Mouse (Mus musculus) hindbrain, postnatal 0 days (tissue): ENCODE results near the gene Dok1. TPM values are rescaled to one million over a fixed set of nuclear protein-coding genes. Genes with fewer than 3 reads are reported as not detected.

Source experiments
- ATAC-seq: fragments of 200-750 bp; cut with Nextera tagmentation; 2 replicates; pipeline ENCODE4 v1.8.0; 2017; ENCODE audit warnings: mild to moderate bottlenecking, moderate TSS enrichment, moderate library complexity
- DNase-seq: peaks from one replicate; pipeline ENCODE4 v3.0.0-alpha.2; 2015; ENCODE audit warnings: low spot score
- H3K27ac ChIP-seq: fragments of 300-500 bp; sonication (generic); 2 replicates; pipeline ENCODE4 v1.5.1; 2014; ENCODE audit warnings: mild to moderate bottlenecking
- H3K27me3 ChIP-seq: fragments of 300-500 bp; sonication (generic); 2 replicates; pipeline ENCODE4 v1.6.1; 2014; ENCODE audit warnings: low read length, mixed read lengths; ENCODE audit not compliant: insufficient read depth
- H3K36me3 ChIP-seq: fragments of 300-500 bp; sonication (generic); 2 replicates; pipeline ENCODE4 v1.6.1; 2014; ENCODE audit warnings: low read length, mixed read lengths; ENCODE audit not compliant: insufficient read depth
- H3K4me1 ChIP-seq: fragments of 300-500 bp; sonication (generic); 2 replicates; pipeline ENCODE4 v1.6.1; 2014; ENCODE audit warnings: antibody characterized with exemption, low read length, mixed read lengths; ENCODE audit not compliant: insufficient read depth
- H3K4me2 ChIP-seq: fragments of 300-500 bp; sonication (generic); 2 replicates; pipeline ENCODE4 v1.6.1; 2014; ENCODE audit warnings: low read depth, mild to moderate bottlenecking, low read length, moderate library complexity, mixed read lengths
- H3K4me3 ChIP-seq: fragments of 300-500 bp; sonication (generic); 2 replicates; pipeline ENCODE4 v1.5.1; 2014; ENCODE audit warnings: low read length
- H3K9ac ChIP-seq: fragments of 300-500 bp; sonication (generic); replicated peaks from 2 replicates; pipeline ENCODE4 v1.6.1; 2014; ENCODE audit warnings: mild to moderate bottlenecking, low read length, moderate library complexity, mixed read lengths
- H3K9me3 ChIP-seq: fragments of 300-500 bp; sonication (generic); 2 replicates; pipeline ENCODE4 v1.6.1; 2016; ENCODE audit warnings: low read length, mixed read lengths
- CTCF ChIP-seq: IDR thresholded peaks from 2 replicates; pipeline ENCODE4 v1.5.1; 2016; ENCODE audit warnings: antibody characterized with exemption, control low read depth, low read depth
- WGBS: fragments of 180-500 bp; shearing (Covaris S2); extraction: QIAGEN DNeasy Blood & Tissue Kit; methylation state at CpG from one replicate; pipeline ENCODE4 v1.1.7; 2014; 5-methylcytosine and 5-hydroxymethylcytosine counted together
- polyA plus RNA-seq: library from polyadenylated mRNA; unstranded; fragments of >200 nt; fragmentation: Nextera tagmentation; extraction: Ambion mirVana; gene quantifications from 2 replicates; pipeline ENCODE4 v1.2.1, GENCODE M21; 2015
- total RNA-seq: library from RNA; depleted of rRNA; stranded (reverse); fragments of >200 nt; gene quantifications from 2 replicates; pipeline ENCODE4 v1.2.3, GENCODE M21; 2014; rRNA removed

Gene Dok1
- total RNA-seq (4.3 and 15.4 TPM in 2 replicates), polyA plus RNA-seq (1.8 and 2.5 TPM in 2 replicates)

DNA sequence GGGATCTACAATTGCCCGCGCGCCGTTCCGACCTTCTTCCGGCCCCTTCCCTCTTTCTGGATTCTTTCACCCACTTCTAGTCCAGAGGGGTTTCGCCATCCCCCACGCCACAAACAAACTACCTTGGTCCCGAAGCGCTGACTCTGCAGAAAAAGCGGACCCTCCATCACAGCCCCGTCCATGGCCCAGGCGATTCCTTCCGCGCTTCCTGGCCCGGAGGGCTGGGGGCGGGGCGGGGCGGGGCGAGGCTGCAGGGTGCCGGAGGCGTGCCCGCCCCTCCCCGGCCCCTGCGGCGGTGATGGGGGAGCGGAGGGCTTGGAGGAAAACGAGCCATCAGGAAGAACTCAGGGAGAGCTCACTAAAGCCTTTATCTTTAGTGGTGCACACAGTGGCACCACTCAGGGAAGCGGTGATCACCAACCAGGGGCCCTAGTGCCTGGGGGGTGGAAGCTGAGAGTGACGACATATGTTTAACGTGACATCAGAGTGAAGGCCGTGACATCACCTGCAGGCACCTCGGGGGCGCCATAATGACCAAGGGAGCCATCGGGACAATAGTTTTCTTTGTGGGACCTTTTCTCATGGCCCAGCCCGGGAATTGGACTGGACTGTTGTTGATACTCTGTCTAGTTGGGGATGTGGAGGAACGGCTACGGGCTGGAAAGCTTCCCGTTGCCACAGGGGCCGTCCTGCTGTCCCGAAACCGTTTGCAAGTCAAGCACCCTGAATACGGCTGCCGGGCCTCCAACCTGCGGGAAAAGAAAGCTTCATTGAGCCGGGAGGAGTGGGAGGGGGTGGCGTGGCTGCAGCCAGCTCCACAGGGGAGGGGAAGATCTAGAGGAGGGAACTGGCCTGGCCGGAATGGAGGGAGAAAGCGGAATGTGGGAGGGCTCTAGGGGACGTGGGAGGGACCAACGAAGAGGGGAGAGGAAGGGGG is at the start of gene Dok1, which contains the start of gene Loxl3:
Gene Dok1, minus strand, starts transcription at position 223 of the 937 bp plus-strand sequence.
Gene Loxl3, plus strand, starts transcription at position 925 of the 937 bp plus-strand sequence.
- peak; percentile 67 for DNase-seq
- no peaks in the 10 kb centered on the region for H3K36me3 ChIP-seq
- peak within 1 kb of the TSS; percentile 67 for H3K27ac ChIP-seq
- peaks cover 11% of the 10 kb centered on the region; the same call in 1 of the 2 replicates for H3K4me1 ChIP-seq
- under 1% methylated on average over 48 of the region's 51 CpGs for WGBS
- no peaks in the 10 kb centered on the region for H3K9me3 ChIP-seq
- H3K9ac ChIP-seq: peak within 1 kb of the TSS; percentile 40; the same call in 1 of the 2 replicates
- peak; percentile 74 for ATAC-seq
- H3K27me3 ChIP-seq: peaks cover 25% of the 10 kb centered on the region; the same call in 1 of the 2 replicates
- H3K4me3 ChIP-seq: peak within 1 kb of the TSS; percentile 47
- peak within 1 kb of the TSS; percentile 84 for H3K4me2 ChIP-seq
- TF ChIP-seq CTCF: no peak

DNA sequence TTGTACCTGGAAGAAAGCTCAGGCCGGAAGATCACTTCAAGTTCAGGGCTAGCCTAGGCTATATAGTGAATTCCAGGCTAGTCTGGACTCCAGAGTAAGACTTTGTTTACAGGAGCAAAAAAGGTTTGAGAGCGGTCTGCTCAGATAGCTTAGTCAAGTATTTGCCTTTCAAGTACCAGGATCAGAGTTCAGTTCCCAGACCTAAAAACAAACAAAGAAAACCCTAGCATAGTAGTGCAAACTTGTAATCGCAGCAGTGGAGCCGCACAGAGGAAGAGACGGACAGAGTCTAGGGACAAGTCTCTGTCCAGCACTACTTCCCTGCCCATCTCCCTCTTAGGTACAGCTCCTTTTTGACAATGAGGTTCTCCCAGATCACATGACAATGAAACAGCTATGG is 46.9 kb upstream of the Dok1 start:
- Histone ChIP-seq H3K9me3 (no peaks in the 10 kb centered on the region), H3K27ac (no peak overlapping the region), H3K36me3 (0 out of 2 replicates have a peak, but pooled peaks cover 4% of the 10 kb centered on the region), H3K4me3 (no peak overlapping the region), H3K4me1 (no peaks in the 10 kb centered on the region), H3K9ac (no peak overlapping the region), H3K4me2 (no peak overlapping the region), H3K27me3 (peaks cover 25% of the 10 kb centered on the region)
- no peak for ATAC-seq
- no peak for TF ChIP-seq CTCF
- no peak for DNase-seq
- WGBS: 98% methylated on average over 5 of the region's 5 CpGs

DNA sequence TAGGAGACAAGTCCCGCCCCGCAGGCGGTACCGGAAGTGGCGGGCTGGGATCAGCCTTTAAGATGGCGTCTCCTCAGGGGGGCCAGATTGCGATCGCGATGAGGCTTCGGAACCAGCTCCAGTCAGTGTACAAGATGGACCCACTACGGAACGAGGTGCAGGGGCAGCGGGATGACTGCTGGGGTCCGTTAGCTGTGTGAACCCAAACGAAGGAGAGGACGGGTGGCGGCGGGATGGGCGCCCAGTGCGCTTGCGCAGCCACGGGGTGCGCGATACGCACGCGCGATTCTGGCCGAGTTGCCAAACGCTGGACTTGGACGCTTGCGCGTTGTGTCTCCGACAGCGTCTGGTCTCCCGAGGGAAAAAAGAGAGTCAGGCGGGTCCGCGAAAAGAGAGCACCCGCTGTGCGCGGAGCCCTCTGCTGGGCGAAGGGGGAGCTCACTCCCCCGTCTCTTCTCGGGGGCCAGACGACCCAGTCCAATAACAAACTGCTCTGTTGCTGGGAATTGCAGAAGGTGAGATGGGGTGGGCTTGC is 45.1 kb upstream of the Dok1 start:
- WGBS: under 1% methylated on average over 46 of the region's 46 CpGs
- H3K4me1 ChIP-seq: no peaks in the 10 kb centered on the region

DNA sequence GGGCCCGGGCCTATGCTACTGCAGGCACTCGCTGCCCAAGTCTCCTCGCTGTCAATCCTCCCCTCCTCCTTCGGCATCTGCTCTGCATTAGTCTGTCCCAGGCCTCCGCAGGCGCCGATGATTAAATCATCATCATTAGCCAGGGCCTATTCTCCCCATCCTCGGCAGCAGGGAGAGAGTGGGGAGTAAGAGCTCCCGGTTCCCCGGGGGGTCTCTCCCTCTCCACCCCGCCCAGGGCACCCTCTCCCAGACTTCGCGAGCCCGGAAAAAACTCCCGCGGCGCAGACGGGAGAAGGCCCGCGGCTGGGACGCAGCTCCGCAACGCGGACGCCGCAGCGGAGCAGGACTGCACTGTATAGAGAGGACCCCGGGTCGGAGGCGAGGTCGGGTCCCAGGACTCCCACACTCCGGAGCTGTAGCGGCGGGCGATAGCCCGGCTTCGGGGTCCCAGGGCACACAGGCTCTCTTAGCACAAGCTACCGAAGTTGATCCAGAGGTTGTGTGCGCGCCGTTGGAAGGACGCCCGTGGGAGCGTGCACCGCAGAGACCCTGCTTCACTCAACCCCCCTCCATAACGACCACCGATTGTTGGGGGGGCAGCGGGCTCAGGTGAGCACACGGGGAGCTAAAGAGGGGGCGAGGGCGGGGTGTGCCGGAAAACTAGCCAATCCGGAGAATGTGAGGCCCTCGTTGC is 44.5 kb upstream of the Dok1 start, which contains the start of gene Pcgf1:
Gene Pcgf1, plus strand, starts transcription at position 240 of the 694 bp plus-strand sequence.
- Histone ChIP-seq H3K27me3 (peaks cover 26% of the 10 kb centered on the region), H3K9ac (peak within 1 kb of the TSS; percentile 59), H3K27ac (peak within 1 kb of the TSS; percentile 95), H3K9me3 (no peaks in the 10 kb centered on the region), H3K4me1 (no peaks in the 10 kb centered on the region), H3K4me3 (peak within 1 kb of the TSS; percentile 66), H3K4me2 (peak within 1 kb of the TSS; percentile 86), H3K36me3 (0 out of 2 replicates have a peak, but pooled peaks cover 4% of the 10 kb centered on the region)
- peak; percentile 28 for DNase-seq
- no peak for TF ChIP-seq CTCF
- WGBS: under 1% methylated on average over 54 of the region's 54 CpGs
- ATAC-seq: peak; percentile 68

More for the DNA sequence above, 45.1 kb upstream of the Dok1 start:
- peak; percentile 62 for TF ChIP-seq CTCF
- peak overlapping the region; percentile 59 for H3K9ac ChIP-seq
- H3K36me3 ChIP-seq: 0 out of 2 replicates have a peak, but pooled peaks cover 4% of the 10 kb centered on the region
- H3K27ac ChIP-seq: peak overlapping the region; percentile 95
- peak; percentile 94 for ATAC-seq
- peak; percentile 99 for DNase-seq
- H3K4me3 ChIP-seq: peak overlapping the region; percentile 66
- H3K4me2 ChIP-seq: peak overlapping the region; percentile 86
- no peaks in the 10 kb centered on the region for H3K9me3 ChIP-seq
- H3K27me3 ChIP-seq: peaks cover 24% of the 10 kb centered on the region

DNA sequence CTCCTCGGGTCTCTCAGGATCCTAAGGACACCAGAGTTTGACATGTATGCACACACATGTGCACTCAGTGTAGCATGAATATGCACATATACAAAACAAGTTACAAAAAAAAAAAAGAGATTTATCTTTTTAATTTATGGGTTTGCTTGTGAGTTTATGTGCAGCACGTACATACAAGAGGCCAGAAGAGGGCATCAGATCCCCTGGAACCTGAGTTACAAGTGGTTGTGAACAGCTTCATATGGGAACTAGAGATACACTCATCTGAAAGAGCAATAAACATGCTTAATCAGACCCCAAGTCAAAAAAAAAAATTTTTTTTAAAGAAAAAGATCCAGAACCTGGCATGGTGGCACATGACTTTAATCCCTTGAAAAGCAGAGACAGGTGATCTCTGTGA is 41.7 kb upstream of the Dok1 start:
- TF ChIP-seq CTCF: peak; percentile 35
- Histone ChIP-seq H3K27me3 (peaks cover 54% of the 10 kb centered on the region), H3K36me3 (no peaks in the 10 kb centered on the region), H3K9me3 (no peaks in the 10 kb centered on the region), H3K4me1 (no peaks in the 10 kb centered on the region), H3K9ac (no peak overlapping the region), H3K4me2 (no peak overlapping the region), H3K27ac (no peak overlapping the region), H3K4me3 (no peak overlapping the region)
- DNase-seq (no peak), ATAC-seq (no peak)
- WGBS: 9% methylated on average over 2 of the region's 2 CpGs

DNA sequence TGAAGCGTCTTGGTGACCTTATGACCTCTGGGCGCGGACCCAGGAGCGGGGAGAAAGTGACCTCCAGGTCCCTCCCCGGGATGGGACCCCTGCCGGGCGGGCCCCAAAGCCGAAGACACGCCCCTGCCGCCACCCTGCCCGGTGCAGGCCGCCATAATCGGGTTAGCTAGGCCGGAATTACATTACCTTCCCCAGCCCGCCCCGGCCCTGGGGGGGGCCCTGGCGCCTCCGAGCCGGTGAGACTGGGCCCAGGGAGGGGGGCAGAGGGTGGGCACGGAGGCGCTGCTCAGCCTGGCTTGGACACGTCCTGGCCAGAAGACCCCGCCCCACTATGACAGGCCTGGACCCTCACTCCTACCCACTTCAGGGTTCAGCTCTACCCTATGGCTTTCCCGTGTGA is 37.9 kb upstream of the Dok1 start:
- Histone ChIP-seq H3K4me3 (no peak overlapping the region), H3K9ac (no peak overlapping the region), H3K9me3 (no peaks in the 10 kb centered on the region), H3K4me2 (no peak overlapping the region), H3K27ac (no peak overlapping the region), H3K27me3 (peaks cover 85% of the 10 kb centered on the region), H3K36me3 (no peaks in the 10 kb centered on the region), H3K4me1 (no peaks in the 10 kb centered on the region)
- no peak for DNase-seq
- peak; percentile 27; the same call in 1 of the 2 replicates for ATAC-seq
- WGBS: under 1% methylated on average over 19 of the region's 24 CpGs
- no peak for TF ChIP-seq CTCF
